Mouse (Mus musculus) lung, postnatal 0 days (tissue): ENCODE results near the gene Tekt1.

Experiments used
- CTCF ChIP-seq: IDR thresholded peaks from 2 replicates; pipeline ENCODE4 v1.5.1; 2016; ENCODE audit warnings: antibody characterized with exemption, mild to moderate bottlenecking
- EP300 ChIP-seq: IDR thresholded peaks from 2 replicates; pipeline ENCODE4 v1.6.1; 2016; ENCODE audit warnings: antibody characterized with exemption, mild to moderate bottlenecking, control low read depth

DNA sequence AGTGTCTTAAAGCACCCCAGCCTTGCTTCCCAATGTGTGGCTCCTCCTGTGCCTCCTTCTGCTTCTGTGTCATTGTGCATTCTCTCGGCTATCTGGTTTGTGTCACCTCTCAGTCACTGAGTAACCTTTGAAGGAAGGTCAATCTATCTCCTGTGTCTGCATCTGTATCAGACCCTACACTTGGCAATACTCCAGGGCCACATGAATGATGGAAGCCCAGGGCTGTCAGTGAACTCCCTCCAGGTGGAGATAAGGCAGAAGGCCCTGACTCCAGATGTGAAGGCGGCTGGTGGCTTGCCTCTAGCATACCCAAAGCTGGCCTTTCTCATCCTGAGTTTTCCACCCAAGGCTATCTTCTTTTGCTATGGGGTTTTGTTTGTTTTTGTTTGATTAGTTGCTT is 53.3 kb downstream of the Tekt1 start:
- TF ChIP-seq CTCF (no peak), EP300 (no peak)
